Mouse (Mus musculus) embryo, embryonic 11 days (tissue): ENCODE results near the gene Tnfsf8.

Source experiments
- DNase-seq: peaks from one replicate; pipeline ENCODE4 v3.0.0-alpha.2; 2015

Tnfsf8 gene

DNA sequence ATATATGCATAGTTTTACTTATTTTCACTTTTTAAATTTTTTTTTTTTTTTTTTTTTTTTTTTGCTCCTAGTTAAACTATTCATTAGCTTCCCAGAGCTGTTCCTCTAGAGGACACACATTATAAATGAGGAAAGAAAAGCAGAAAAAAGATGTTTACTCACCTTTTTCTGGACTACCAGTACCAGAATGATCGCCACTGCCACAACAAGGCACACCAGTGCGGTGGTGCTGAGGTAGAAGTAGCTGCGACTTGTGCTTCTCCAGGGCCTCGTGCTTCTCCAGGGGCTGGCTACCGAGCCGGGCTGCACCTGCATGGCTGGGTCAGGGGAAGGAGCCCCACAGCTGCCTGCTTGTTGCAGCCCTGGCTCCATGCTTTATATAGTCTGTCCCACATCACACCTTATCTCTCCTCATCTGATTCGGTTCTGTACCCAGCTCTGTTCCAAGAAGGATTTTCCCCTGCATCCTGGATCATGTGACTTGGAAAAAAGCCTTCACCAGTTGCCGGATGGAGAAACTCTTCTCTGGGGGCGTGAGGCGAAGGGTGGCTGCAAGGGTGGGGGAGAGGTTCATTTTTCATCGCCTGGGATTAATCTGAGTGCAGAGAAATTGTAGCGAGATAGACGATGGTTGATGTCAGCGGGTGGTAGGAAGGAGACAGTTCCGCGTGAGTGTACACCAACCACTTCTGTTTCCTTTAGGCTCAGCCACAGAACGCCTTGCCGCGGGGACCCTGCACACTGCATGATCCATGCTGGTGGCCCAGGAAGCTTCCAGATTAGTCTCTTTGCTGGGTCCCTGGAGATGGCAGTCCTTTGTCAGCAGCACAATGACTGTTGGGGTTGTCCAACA, at the start of gene Tnfsf8:
Gene Tnfsf8 (minus strand): TSS at position 660 of the 853 bp plus-strand sequence.
- no peak for DNase-seq

DNA sequence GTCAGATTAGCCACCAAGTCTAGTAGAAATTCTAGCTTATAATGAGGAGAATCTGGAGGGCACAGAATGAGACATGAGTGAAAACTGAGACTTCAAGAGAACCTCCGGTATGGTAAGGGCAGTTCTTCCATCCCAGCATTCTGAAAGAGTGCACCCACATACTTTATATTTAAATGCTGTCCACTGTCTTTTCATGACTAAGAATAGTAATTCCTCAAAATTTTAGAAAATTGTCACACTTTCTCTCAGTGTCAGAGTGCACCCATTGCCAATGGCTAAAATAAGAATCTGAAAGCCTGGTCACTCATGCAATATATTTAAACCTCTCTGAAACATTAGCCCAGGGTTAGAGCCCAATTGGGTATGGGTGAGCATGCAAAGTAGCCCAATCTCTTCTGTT, 47.4 kb upstream of the Tnfsf8 start:
- no peak for DNase-seq

DNA sequence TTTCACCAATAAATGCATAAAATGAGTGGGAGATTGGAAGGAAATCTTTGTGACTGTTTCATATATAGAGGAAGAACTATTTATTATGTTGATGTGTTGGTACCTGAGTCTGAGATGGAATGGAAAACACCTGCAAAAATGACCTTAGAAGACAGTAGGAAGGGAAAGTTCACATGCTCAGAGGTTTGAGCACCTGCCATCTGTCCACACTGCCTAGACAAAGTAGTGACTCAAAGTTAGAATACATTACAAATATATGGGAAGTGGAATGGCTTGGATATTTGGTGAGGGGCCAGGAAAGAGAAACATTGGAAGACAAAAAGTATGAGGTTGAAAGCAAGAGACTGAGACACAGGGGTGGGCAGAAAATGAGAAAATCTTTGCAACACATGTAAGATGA, 46.3 kb upstream of the Tnfsf8 start:
- DNase-seq: no peak

DNA sequence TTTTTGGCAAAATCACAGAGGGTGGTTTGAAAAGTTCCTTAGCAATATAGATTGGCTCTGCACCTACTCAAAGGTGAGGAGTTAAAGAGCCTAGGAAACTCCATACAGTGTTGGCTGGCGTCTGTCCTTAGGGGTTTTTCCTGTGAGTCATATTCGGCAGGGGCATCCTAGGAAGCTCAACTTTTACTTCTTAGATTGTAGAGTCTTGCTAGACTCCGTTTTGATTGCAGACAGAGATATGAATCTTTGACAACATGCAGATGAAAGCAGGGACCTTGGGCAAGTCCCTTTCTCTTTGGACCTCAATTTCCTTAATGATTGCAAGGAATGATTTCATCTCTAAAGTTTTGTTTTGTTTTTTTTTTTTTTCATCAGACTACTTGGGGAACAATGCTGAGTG, 44.9 kb upstream of the Tnfsf8 start:
- DNase-seq: no peak

DNA sequence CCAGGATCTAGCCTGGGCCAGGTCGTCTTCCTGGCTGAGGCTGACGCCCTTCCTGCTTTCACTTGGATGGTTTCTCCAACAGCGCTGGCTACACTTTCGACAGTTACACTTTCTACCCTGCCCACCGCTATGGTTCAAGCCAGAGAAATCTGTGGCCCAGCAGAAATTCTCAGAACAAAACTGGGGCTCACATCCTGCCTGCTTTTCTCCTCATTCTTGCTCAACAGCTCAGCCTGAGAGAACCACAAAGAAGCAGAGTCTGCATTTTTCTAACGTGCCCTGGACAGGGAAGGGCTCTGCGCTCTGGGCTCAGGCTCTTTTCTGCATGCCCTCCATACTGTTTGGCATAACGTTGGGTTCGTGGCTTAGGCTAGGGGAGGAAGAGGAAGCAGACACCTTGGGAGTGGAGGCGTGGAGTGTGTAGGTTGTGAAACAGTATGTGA, 38.0 kb upstream of the Tnfsf8 start:
- no peak for DNase-seq

DNA sequence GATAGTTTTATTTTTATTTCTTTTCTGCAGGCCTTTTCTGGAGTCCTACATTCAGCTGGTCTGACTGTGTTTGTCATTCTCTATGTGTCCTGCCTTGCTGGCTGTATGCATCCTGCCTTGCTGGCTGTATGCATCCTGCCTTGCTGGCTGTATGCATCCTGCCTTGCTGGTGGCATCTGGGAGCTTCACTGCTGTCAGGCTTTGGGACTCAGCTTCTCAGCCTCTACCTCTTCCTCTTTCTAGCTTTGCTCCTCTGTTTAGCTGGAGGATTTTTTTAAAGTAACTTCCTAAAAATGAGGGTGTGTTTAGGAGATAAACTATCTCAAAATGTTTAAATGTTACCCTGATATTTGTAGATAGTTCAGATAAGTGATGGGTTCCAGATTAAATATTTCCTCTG, 36.0 kb upstream of the Tnfsf8 start:
- no peak for DNase-seq

DNA sequence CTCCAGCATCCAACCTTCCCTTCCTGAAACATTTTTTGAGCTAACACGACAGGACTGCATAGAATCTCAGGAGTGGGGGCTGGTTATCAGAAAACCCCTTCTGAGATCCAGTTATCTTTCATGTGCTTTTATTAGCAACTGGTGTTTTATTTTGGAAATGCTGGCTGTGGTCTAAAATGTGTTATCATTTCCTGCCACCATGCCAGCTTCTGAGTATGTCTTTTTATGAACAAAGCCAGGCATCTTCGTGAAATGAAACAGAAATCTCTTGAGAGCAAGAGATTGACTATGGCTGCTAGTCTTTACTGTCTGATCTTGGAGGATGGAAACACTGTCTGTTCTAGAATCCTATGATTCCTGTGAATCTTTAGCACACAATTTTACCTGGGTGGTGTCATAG, 25.0 kb upstream of the Tnfsf8 start:
- no peak for DNase-seq

DNA sequence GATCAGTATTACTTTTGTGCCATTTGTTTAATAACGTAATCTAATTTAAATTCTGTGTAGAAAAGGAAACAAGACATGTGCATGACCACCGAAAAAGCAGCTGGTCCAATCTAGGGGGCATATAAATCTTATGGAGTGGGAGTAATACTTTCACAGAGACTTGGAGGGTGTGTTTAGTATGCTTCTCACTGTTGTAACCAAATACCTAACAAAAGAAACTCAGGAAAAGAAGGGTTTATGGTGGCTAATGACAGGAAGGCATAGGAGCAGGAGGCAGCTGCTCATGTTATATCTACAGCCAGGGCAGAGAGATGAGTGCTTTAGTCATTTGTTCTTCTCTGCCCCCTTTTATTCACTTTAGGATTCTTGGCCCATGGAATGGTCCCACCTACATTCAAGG, 15.6 kb upstream of the Tnfsf8 start:
- DNase-seq: no peak

DNA sequence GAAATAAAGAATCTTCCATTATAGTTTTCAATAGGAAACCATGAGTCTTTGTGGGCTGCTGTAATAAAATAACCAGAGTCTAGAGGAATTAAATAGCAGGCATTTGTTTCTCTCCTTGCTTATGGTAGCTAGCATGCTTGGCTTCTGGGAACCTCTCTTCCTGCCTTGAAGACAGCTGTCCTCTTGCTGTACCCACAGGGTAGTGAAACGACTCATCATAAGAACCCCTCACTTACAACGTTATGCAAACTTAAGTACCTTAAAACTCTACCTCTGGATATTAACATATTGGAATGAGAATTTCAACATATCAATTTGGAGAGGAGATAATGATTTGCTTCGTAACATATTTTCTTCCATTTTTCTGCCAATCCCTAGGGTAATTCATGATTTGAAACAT, 14.3 kb upstream of the Tnfsf8 start:
- DNase-seq: no peak

DNA sequence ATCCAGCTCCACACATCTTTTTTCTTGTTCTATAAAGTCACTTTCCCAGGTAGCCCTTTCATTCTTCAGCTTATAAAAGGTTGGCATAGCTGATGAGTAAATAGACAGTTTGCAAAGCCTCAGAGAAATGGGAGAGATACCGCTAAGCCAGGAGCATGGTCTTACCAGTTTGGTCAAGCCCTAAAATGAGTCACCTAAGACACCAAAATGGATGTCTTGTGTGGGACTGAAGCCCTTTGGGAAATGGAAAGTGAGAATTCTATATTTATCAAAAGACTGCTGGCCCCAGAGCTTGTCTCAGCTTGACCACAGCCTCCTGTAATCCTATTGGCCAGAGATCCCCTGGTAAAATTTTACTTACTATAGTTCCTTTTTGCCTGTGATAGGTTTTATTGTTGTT, 9.5 kb upstream of the Tnfsf8 start:
- no peak for DNase-seq

DNA sequence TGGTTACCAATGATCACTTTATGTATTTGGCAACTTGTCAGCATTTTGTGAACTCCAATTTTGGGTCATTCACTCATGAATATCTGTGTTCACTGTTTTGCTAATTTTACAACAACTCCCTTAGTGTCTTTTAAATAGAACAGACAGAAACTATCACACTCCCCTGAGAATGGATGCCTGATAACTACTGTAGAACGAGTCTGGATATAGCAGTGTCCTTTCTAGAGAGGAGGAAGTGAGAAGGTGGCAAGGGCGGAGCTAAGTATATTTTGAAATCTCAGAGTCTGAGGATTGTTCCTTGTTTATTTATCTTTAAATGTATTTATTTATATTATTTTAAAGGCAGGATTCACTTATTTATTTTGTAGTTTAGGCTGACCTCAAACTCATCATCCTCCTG, 7.6 kb upstream of the Tnfsf8 start:
- no peak for DNase-seq

DNA sequence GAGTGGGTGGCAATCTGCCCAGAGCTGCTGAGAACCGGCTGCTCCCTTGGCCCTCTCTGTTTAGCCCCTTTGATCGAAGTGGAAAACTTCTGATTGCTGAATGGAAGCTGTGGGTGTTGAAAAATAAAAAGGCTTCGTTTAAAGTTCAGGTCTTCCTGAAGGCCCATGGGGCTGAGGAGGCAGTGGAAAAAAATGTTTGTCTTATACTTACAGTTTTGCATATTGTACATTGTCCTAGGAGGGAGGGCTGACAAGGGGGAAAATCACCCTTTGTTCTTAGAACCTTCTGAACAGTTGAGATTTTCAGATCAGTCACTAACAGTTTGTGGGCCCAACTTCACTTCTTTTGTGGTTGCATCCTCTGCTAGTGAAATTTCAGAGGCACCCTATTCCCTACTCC, 1.8 kb upstream of the Tnfsf8 start:
- no peak for DNase-seq

DNA sequence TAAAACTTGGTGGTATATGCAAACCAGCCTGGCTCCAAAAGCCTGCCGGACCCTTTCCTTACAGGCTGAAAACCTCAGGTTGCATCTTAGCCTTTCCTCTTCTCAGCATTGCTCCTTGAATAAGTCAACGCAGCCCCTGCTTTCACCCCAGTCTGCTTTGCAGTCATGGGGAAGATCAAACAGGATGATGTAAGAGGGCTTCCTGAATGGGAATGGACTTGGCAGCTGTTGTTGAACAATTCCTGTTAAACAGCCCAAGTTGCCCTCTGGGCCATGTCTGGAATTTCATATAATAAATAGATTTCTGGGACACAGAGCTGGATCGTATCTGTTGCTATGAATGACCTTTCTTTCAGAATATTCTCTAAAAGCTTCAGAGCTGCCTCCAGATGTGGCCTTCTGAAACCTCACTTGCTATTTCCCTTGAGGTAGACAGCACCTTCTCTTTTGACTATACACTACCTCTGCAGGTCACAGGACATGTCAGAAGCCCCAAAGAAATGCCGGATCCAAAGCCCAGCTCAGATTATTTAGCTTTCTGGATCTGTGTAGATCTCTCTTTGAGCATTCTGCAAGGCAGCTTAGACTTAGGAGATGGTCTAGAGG, 1.0 kb upstream of the Tnfsf8 start:
- peak; percentile 13 for DNase-seq

DNA sequence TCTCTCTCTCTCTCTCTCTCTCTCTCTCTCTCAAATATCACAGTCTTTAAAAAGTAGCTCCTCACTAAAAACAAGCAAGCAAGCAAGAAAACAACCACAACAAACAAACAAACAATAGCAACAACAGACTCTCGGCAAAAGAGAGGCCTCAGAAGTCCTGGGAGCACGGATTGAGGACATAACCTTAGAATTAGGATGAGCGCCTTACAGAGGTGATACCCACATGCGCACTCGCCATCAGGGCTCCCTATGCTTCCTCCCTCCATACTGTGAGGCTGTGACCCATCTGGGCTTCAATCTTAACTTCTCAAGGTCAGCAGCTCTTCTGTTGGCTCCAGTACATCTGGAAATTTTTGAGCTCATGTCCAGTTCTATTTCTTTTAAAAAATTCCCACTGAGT, 911 bp downstream of the Tnfsf8 start:
- no peak for DNase-seq

DNA sequence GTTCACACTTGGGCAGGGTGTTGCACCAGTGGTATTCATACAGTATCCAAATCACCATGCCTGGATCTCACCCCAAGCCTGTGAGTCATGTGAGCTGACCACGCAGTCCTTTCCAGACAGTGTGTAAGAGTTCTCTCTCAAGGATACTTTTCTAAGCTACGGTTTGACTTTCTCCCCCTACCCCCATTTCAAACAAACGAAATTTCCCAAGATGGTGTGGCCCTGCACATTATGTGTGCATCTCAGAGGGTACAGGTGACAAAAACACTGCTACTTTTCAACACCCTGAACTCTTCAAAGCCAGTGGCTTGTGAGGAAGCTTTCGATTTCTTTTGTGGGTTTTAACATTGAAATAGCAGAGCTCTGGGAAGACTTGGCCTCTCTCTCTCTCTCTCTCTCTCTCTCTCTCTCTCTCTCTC, 1.4 kb downstream of the Tnfsf8 start:
- DNase-seq: no peak

DNA sequence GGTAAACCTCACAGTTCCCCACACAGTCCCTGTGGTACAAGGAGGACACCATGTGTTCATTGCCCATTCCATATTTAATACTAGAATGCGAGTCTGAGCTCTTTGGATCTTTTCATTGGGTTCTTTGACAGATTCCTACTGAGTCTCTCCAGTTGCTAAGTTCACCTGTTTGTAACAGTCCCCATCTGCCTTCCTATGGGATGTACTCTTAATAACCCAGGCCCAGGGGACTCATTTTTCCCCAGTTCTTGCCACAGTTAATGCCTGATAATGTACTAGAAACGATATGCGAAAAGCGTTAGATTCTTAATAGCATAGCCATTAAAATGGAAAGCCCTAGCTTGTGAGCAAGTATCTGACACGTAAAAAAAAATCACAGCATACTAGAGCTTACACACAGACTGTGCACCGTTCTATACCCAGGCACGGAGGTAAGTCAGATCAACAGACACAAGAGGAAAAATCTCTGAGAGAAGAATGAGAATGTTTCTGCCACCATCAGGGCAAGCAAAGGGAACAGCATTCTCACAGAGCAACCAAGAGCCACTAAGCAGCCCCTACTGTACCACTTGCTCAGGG, 2.4 kb downstream of the Tnfsf8 start:
- no peak for DNase-seq

DNA sequence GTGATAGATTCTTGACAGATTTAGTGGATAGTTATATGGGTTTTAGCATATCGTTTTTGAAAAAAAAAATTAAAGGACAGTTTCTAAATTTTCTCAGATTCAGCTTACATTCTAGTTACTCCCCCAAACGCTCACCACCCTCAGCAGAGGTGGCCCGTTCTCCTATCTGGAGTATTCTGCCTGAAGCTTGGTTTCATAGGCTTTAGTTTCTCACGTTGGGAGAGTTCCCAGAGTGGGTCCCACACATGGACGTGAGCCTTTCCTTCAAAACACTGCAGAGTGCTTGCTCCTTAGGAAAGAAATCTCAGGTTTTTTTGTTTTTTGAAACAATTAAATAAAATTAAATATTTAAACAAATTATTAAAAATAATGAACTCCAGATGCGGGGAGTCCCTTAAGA, 4.4 kb downstream of the Tnfsf8 start:
- no peak for DNase-seq

DNA sequence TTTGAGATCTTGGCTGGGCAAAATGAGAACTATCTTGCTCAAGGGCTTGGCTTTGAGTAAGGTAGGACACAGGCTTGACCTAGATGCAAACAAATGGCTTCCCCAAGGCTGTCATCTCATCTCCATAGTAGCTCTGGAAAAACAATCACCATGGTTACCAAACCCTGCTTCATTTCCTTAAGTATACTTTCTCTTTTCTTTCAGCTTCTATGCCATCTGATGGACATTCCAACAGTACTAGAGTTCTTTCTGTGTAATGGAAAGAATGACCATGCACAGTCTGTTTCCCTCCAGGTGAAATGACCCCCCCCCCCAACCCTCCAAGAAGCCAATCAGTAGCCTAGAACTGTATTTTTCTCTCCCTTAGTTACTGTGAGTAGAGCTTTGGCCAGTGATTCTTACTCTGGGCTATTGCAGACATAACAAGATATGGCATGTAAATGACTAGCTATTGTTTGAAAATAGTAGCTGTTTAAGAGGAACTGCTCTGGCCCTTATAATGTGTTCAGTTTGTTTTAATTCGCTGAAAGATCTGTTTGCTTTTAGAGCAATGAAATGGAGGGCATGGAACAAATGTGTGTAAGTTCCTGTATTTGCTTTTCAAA, 7.3 kb downstream of the Tnfsf8 start:
- no peak for DNase-seq

DNA sequence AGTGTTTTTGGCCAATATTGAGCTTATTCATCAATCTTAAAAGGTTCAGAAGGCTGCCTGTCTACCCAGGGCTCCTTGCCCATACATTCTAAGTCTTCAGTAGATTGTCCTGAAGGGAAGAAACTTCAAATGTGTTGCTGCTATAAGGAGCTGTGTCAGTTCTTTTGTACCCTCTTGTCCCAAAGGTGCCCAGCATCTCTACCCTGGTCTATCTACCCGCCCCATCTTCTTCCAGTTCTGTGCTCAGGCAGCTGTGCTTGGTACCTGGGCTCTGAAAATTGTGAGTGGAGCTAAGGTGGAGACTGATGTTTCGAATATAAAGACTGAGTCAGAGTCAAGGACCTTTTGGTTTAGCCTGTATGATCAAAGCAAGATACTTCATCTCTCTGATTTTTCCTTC, 11.1 kb downstream of the Tnfsf8 start:
- no peak for DNase-seq

DNA sequence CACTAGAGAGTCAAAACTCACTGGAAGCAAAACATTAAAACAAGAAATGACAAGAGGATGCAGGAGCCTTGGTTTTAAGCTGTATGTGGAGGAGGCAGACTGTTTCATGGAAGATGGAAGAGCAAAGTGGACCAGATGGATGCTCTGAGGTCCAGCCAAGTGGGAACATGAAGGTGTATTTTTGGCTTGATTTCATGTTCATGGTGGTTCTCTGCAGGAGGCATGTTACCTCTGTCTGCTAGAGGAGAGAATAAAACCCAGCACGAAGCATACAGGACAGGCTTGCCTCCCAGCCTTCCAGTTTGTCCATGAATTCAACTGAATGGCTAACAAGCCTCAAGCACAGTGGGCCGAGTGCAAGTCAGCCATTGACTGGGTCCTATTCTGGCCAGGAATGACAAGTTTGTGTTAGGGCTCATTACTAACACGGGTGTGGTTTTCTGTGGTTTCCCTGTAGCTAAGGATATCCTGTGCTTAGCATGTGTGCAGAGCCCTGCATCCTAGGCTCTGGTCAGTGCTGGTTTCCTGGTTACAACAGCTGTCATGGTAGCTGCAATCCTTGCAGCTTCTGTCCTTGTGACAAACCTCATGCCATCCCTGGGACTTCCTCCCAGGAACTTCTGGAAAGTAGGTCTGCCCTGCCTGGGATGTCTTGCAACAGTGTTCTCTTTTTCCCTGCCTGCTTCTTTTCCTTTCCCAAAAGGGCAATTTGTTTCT, 14.1 kb downstream of the Tnfsf8 start:
- no peak for DNase-seq

DNA sequence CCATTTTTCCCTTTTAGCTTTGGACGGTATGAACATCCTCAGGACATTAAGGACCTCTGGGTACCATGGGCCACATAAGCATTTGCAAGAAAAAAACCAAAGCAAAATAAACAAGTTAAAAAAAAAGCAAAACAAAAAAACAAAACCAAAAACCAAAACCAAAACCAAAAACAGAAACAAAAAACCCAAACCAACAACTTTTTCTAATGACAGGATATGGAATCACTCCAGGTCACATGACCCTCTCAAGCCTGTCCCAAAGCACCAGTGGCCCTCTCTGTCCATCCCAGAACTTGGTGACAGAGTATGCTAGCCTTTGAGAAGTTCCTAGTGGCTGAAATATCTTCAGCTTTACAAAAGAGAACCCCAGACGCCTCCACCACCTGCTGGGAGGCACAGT, 15.4 kb downstream of the Tnfsf8 start:
- no peak for DNase-seq

DNA sequence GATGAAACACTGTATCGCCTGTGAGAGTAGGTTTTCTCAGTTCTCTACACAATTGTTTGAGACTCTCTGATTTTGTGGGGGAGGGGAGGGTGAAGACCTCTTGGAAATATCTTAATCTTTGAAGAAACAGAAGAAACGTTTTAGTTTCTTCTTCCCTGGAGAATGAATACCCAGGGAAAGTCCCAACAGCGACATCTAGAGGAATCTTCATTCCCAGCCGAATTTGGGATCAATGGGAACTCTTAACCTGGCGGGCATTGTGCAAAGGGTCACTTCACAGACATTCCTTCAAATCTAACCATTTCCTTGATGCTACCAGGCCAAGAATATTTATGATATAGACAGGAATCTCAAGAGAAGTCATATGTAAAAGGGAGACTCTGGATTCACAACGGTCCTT, 17.2 kb downstream of the Tnfsf8 start:
- DNase-seq: peak; percentile 80

DNA sequence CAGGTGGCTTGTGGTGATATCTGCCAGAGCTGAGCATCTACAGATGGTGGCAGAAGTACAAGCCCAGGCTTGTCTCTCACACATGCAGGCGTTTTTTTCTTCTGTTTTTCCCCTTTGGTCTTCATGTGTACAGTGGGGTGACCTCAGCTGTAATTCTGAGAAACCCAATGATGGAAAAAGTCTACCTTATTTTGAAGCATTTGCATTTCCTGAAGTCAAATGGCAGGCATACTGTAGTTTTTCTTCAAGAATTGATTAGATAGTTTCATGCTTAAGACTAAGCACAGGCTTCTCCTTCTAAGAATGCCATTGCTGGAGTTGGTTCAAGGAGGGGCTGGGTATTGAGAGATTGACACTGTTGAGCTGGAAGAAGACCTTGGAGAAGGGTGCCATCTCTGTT, 18.9 kb downstream of the Tnfsf8 start:
- no peak for DNase-seq
